Mouse (Mus musculus) erythroblast, embryonic 14.5 days (primary cell): ENCODE measurements around the gene Mmd.

ENCODE experiments used
- GATA1 ChIP-seq: IDR thresholded peaks from 2 replicates; pipeline ENCODE4 v1.6.1; 2012; ENCODE audit warnings: low read length, inconsistent platforms, mixed read lengths
- TAL1 ChIP-seq: IDR thresholded peaks from 3 replicates; pipeline ENCODE4 v1.6.1; 2012; ENCODE audit warnings: low read length, inconsistent platforms, mixed read lengths

- TF ChIP-seq GATA1, result no peak
- no peak for TF ChIP-seq TAL1
Observed at GRCm38 (mm10) chr11:90228251-90228949, 20.9 kb upstream of the Mmd start.
